Mouse (Mus musculus) lung, adult 18-20 months (tissue): ENCODE measurements around the gene Slc12a9.
A peak's percentile ranks its signal among the peaks of the same experiment; 100 is the strongest.

Experiments
- DNase-seq, 2 experiments: peaks; one replicate each; pipeline ENCODE4 v3.0.0; 2022; ENCODE audit warnings: mixed read lengths in 2 of 2

Gene Slc12a9

DNA sequence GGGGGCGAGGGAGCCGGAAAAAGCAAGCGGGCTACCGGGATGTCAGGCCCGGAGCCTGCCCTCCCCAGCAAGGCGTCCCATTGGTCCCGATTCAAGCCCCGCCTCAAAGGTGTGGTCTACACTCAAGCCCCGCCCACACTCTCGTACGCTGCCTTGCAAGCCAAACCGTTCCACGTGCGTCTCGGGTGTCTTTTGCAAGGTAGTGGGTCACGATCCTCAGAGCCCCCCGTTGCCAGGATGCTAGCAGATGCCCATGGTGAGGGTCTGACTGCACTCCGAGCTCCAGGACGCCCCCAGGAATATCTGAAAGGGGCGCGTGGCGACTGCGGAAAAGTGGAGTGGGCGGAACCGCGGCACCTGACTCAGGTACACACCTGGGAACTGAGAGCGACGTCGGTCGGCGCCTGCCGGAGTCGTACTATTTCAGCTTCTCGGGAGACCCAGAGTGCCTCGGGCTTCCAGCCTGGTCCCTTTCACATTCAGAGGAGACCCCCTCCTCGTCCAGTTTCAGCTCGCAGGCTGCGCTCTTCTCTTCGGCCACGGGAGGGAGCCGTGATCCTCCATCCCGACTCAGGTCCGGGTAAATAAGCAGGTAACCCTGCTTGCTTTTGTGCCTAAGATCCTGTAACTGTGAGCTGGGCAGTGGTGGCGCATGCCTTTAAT lies at the start of gene Slc12a9:
Slc12a9 (minus strand) TSS at position 86 of the 663 bp plus-strand sequence.
- peak; percentile 95 to 96 for DNase-seq

- peak; percentile 60 to 70 for DNase-seq
These were observed 47.8 kb upstream of the Slc12a9 start for GRCm38 (mm10) chr5:137381152-137381551.

DNA sequence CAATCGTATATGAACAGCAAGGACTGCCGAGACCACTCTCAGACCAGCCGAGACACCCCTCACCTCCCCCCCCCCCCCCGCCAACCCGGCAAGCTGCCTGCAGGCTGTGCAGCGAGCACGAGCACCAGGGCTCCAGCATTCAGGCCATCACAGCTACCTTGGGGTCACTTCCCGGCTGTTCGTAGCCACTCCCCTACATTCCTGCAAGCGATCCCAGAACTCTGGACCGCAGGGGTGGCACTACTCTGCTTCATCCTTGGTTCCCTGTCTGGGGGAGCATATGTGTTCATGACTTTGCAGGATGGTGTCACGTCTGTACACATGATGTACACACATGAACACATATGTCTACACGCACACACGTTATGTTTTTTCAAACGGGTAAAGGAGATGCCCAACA lies 44.2 kb upstream of the Slc12a9 start:
- DNase-seq, result no peak

GRCm38 (mm10) chr5:137377176-137377575 lies 43.8 kb upstream of the Slc12a9 start:
- no peak for DNase-seq

DNA sequence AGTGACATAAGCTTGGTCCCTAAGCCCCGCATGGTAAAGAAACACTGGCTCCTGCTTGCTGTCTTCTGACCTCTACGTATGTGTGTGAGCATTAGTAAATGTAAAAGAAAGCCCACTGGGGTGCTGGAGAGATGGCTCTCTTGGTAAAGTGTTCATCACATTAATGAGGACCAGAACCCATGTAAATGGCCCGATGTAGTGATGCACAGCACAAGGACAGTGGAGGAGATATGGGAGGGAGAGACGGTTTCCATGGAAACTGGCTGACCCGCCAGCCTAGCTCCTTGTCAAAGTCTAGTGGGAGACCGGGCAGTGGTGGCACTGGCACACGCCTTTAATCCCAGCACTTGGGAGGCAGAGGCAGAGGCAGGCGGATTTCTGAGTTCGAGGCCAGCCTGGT lies 43.3 kb upstream of the Slc12a9 start:
- DNase-seq, result no peak

DNA sequence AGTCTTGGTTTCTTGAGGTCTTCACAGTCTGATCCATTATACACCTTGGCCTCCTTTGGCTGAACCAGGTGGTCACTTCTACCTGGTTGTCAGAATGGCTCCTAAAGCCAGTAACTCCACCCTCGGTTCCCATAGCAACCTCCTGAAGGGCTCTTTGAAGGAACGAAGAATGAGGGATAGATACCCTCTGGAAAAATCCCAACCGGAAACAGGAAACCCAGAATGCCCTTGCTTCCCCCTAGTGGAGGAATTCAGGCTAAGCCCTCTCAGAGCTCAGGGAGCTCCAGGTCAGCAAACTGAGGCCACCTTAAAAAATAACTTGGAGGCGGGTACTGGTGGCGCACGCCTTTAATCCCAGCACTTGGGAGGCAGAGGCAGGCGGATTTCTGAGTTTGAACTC lies 42.8 kb upstream of the Slc12a9 start:
- peak; percentile 61 to 79 for DNase-seq

DNA sequence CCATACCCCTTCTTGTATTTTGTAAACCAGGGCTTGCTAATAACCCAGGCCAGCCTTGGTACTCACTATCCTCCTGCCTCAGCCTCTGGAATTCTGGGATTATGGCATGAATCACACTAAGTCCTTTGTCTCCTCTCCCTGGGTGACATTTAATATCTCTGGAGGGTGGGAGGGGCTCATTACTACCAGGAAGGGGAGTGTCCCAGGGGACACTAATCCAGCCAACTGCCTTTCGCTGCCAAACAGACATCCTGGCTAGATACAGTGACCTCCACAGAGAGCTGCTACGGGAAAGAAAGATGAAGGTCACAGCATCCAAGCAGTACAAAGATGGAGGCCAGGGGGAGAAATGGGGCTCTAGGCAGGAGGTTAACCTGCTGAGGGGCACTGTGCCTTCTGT lies 42.2 kb upstream of the Slc12a9 start:
- DNase-seq, result peak; percentile 27 to 62

GRCm38 (mm10) chr5:137374521-137375080 lies 41.2 kb upstream of the Slc12a9 start:
- DNase-seq, result no peak

- DNase-seq, result no peak
These were observed 40.1 kb upstream of the Slc12a9 start for GRCm38 (mm10) chr5:137373371-137373950.

DNA sequence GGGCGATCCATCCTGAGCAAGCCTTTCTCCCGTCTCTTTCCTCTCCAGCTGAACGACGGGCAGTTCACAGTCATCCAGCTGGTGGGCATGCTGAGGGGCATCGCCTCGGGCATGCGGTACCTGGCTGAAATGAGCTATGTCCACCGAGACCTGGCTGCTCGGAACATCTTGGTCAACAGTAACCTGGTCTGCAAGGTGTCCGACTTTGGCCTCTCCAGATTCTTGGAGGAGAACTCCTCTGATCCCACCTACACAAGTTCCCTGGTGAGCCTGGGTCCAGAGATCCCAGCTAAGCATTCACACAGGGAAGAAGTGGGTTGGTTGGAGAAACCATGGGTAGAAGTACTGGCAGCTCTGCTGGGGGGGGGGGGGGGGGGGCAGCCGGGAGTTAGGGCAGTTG lies 36.3 kb upstream of the Slc12a9 start:
- DNase-seq, result no peak

- DNase-seq, result no peak
These were observed 25.0 kb upstream of the Slc12a9 start for GRCm38 (mm10) chr5:137358382-137358781.

GRCm38 (mm10) chr5:137354091-137354490 lies 20.7 kb upstream of the Slc12a9 start:
- DNase-seq, result no peak

DNA sequence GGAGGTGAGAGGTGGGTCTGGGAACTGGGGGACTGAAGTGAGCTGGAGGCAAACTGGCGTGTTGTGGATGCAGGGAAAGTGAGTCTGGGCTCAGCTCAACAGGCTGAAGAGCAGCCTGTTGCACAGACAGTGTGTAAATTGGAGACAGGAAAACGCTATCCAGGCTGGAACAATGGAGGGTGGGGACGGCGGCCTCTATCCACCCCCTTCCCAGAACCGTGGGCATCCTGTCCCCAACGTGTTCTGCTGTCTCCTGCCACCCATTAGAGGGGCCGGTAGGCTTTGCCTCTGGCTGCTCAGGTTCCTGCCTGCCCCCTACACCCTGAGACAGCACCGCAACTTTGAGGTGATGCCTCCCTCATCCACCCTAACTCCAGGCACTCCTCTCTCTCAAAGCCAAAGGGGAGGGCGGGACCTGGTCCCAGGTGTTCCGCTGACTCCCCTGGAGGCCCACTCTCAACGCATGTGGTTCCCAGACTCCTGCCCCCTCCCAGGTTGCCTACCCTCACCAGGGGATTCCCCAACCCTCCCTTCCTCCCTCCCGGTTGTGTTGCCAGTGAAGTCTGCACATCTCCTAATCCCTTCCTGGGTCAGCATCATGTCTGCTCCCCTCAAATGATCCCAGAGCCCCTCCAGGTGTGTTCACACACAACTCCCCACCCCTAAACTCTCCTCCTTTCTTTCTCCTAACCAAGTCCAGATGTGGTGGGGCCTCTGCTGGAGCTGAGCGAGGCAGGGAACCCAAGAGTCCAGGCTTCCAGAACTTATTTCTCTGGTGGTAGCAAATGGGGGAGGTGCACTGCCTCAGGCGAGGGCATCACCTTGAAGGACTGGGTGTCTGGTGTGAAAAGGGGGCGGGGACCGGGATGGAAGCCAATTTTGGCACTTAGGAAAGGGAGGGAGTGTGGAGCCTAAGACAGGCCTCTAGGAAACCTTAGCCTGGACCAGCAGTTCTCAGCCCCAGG lies 18.9 kb upstream of the Slc12a9 start:
- peak; percentile 58 to 66 for DNase-seq

DNA sequence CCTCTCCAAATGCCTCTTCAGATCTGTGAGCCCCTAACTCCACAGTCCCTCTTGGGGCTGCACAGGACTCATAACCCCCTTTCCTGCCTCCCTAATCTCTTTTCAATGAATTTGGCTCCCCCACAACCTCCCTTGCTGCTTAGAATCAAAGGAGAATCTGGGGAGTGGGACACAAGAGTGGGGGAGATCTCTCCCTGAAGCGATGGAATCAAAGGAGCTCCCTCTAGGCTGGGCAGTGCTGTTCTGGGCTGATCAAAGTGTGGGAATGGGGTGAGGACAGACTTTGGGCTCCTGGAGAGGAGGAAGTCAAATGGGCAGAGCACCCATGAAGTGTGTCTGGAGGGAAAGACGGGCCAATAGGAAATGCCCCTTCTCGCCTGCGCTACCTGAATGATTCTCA lies 18.0 kb upstream of the Slc12a9 start:
- DNase-seq, result no peak

- DNase-seq, result no peak
These were observed 17.6 kb upstream of the Slc12a9 start for GRCm38 (mm10) chr5:137351058-137351380.

DNA sequence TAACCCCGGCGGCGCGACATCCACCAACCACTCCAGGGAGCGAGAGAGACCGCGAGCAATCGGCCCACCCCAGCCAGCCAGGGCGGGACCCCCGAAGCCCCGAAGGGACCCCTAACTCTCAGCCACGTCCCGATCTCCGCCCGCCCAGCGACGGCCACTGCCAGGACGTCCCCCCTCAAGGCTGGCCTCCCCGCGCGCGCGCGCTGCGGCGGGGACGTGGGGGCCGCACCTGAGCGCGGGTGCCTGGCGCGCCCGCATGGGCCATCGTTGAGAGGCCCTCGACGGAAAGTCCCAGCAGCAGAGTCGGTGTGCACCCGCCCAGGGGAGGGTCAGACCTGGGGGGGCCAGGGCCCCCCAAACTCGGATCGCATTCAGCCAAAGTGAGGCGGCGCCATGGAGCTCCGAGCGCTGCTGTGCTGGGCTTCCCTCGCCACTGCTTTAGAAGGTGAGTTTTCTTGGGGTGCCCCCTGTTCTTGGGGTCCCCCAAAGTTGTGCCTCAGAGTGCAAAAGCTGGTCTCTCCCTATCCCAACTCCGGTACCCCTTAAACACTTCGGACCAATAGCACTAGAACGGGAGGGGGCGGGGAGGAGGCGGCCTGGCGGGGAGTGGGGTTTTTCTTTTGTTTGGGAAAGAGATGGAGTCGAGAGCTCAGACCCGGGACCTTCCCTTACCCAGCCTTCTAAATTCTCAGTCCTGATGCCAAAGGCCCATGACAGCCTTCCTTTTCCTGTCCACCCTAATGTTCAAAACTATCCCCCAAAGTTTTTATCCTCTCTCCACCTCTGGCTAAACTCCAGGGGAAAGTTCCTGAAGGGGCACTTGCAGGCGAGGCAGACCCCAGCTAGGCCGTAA lies 17.0 kb upstream of the Slc12a9 start:
- DNase-seq, result no peak

GRCm38 (mm10) chr5:137349384-137350204 lies 16.2 kb upstream of the Slc12a9 start, which contains the start of gene Ephb4:
Ephb4 (plus strand) TSS chr5:137350109.
- peak; percentile 94 to 96 for DNase-seq

GRCm38 (mm10) chr5:137348482-137349383 lies 15.3 kb upstream of the Slc12a9 start:
- DNase-seq, result peak; percentile 83 to 88

DNA sequence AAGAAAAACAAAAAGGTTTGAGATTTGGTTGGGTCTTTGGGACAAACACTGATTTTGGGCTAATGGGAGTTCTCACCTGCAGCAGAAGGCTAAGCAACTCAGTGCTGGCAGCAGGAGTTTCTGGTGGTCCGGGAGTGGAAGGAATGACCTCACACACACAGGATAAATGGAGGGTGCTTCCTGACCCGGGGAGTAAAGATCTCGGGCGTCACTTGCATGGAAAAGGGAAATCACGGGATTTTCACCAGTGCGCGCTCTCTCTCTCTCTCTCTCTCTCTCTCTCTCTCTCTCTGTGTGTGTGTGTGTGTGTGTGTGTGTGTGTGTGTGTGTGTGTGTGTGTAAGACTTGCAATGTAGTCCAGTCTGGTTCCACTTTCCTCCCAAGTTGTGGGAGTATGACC lies 14.5 kb upstream of the Slc12a9 start:
- DNase-seq, result peak in 1 of 2 experiments; percentile 29

GRCm38 (mm10) chr5:137346983-137347382 lies 13.6 kb upstream of the Slc12a9 start:
- DNase-seq, result no peak
